Mouse (Mus musculus) erythroblast, embryonic 14.5 days (primary cell): ENCODE results near the gene Atp6v0a2.

ENCODE experiments used
- GATA1 ChIP-seq: IDR thresholded peaks from 2 replicates; pipeline ENCODE4 v1.6.1; 2012; ENCODE audit warnings: low read length, inconsistent platforms, mixed read lengths
- TAL1 ChIP-seq: IDR thresholded peaks from 3 replicates; pipeline ENCODE4 v1.6.1; 2012; ENCODE audit warnings: low read length, inconsistent platforms, mixed read lengths

- TF ChIP-seq GATA1 (no peak), TAL1 (no peak)
These were observed 105.6 kb downstream of the Atp6v0a2 start for GRCm38 (mm10) chr5:124733961-124734360.
